Mouse (Mus musculus) olfactory bulb, adult 2 months (tissue): ENCODE measurements around the gene Dusp10.

Source experiments
- CTCF ChIP-seq: fragments of 200-500 bp; IDR thresholded peaks from 2 replicates; pipeline ENCODE4 v1.5.1; 2012; ENCODE audit warnings: low read depth, mild to moderate bottlenecking, low read length, moderate library complexity; ENCODE audit not compliant: insufficient read depth
- POLR2A ChIP-seq: fragments of 200-500 bp; IDR thresholded peaks from 2 replicates; pipeline ENCODE4 v1.6.1; 2012; ENCODE audit warnings: mild to moderate bottlenecking, low read depth, low read length, moderate library complexity; ENCODE audit not compliant: insufficient read depth

- TF ChIP-seq CTCF (no peak), POLR2A (no peak)
Measured at GRCm38 (mm10) chr1:184058206-184058605, 45.1 kb downstream of the Dusp10 start.
